Mouse (Mus musculus) gastrocnemius, adult 2 months (tissue): Measurements from ENCODE around the gene Ube4b. TPM values are rescaled to one million over a fixed set of nuclear protein-coding genes. Genes with fewer than 3 reads are reported as not detected.
"Not testable (repeated sequence)": the region's sequence is repeated elsewhere in the genome, so short reads cannot be mapped to it uniquely, and the experiment has no call there.

Experiments
- DNase-seq: peaks from one replicate; pipeline ENCODE4 v3.0.0; 2022
- H3K27ac ChIP-seq: fragments of 200-600 bp; 2 replicates; pipeline ENCODE4 v1.8.1; 2022; ENCODE audit warnings: mild to moderate bottlenecking
- H3K4me3 ChIP-seq: fragments of 200-600 bp; 2 replicates; pipeline ENCODE4 v1.8.1; 2022; ENCODE audit warnings: mild to moderate bottlenecking, moderate library complexity
- CTCF ChIP-seq: fragments of 200-600 bp; IDR thresholded peaks from 2 replicates; pipeline ENCODE4 v1.8.1; 2022; ENCODE audit warnings: antibody characterized with exemption, mild to moderate bottlenecking, moderate library complexity
- intact Hi-C: fragments of 180-260 bp; cut with DNase I; formaldehyde crosslinking; loops from one replicate; pipeline ENCODE4 v1.15.1; 2025
- total RNA-seq, 2 experiments: library from RNA; stranded (reverse); gene quantifications; 2 replicates each; pipeline ENCODE4 v1.2.3; 2021

Gene Ube4b
- total RNA-seq, 2 experiments from 2014 or later, result 31.1 to 35.9 TPM

GRCm38 (mm10) chr4:149454879-149455278 is 28.3 kb upstream of the Ube4b start, which contains the start of gene Rbp7:
Gene Rbp7 (minus strand): TSS chr4:149454978.
- no peak; the same call in 1 of the 2 replicates for TF ChIP-seq CTCF
- Histone ChIP-seq H3K4me3 (peak within 1 kb of the TSS; percentile 56), H3K27ac (peak within 1 kb of the TSS; percentile 55)
- DNase-seq, result peak; percentile 31
- intact Hi-C loops, result loop anchor here (5.0 kb wide), 2 partner anchors 32 to 87 kb away; partner anchors contain the start of genes Lzic and Nmnat1

GRCm38 (mm10) chr4:149454263-149454662 is 27.7 kb upstream of the Ube4b start:
- TF ChIP-seq CTCF, result no peak
- intact Hi-C loops, result loop anchor here (5.0 kb wide), 2 partner anchors 33 to 88 kb away; partner anchors contain the start of genes Lzic and Nmnat1
- peak; percentile 37 for DNase-seq
- peak overlapping the region; percentile 56 for H3K4me3 ChIP-seq
- peak overlapping the region; percentile 55 for H3K27ac ChIP-seq

GRCm38 (mm10) chr4:149453656-149454055 is 27.1 kb upstream of the Ube4b start:
- intact Hi-C loops, result loop anchor here (5.0 kb wide), 2 partner anchors 34 to 89 kb away; partner anchors contain the start of genes Lzic and Nmnat1
- Histone ChIP-seq H3K27ac (peak overlapping the region; percentile 55; the same call in 1 of the 2 replicates), H3K4me3 (peak overlapping the region; percentile 56)
- peak; percentile 69 for TF ChIP-seq CTCF
- DNase-seq, result peak; percentile 48

- Histone ChIP-seq H3K27ac (no peak overlapping the region), H3K4me3 (no peak overlapping the region)
- DNase-seq, result no peak
- TF ChIP-seq CTCF, result no peak
- intact Hi-C loops, result loop anchor here (5.0 kb wide), 2 partner anchors 37 to 92 kb away; partner anchors contain the start of genes Lzic and Nmnat1
Measured at GRCm38 (mm10) chr4:149450636-149451035, 24.1 kb upstream of the Ube4b start.

GRCm38 (mm10) chr4:149446309-149446708 is 19.8 kb upstream of the Ube4b start:
- no peak for TF ChIP-seq CTCF
- intact Hi-C loops, result no loop called here
- no peak overlapping the region for H3K4me3 ChIP-seq
- H3K27ac ChIP-seq, result peak overlapping the region; percentile 86; the same call in 1 of the 2 replicates
- no peak for DNase-seq

GRCm38 (mm10) chr4:149445868-149446267 is 19.3 kb upstream of the Ube4b start:
- peak overlapping the region; percentile 86 for H3K27ac ChIP-seq
- intact Hi-C loops, result loop anchor here (2.0 kb wide), 1 partner anchor 71 kb away; no protein-coding TSS in a partner anchor
- DNase-seq, result peak; percentile 57
- TF ChIP-seq CTCF, result no peak
- H3K4me3 ChIP-seq, result peak overlapping the region; percentile 72

GRCm38 (mm10) chr4:149444964-149445701 is 18.6 kb upstream of the Ube4b start:
- Histone ChIP-seq H3K27ac (peak overlapping the region; percentile 86), H3K4me3 (peak overlapping the region; percentile 72)
- TF ChIP-seq CTCF, result peak; percentile 89
- peak; percentile 95 for DNase-seq
- intact Hi-C loops, result loop anchor here (2.0 kb wide), 1 partner anchor 70 kb away; no protein-coding TSS in a partner anchor

GRCm38 (mm10) chr4:149444465-149444864 is 17.9 kb upstream of the Ube4b start:
- intact Hi-C loops, result loop anchor here (2.0 kb wide), 1 partner anchor 70 kb away; no protein-coding TSS in a partner anchor
- TF ChIP-seq CTCF, result no peak
- Histone ChIP-seq H3K4me3 (no peak overlapping the region), H3K27ac (peak overlapping the region; percentile 86; the same call in 1 of the 2 replicates)
- no peak for DNase-seq

GRCm38 (mm10) chr4:149442436-149442835 is 15.9 kb upstream of the Ube4b start:
- no peak for TF ChIP-seq CTCF
- Histone ChIP-seq H3K27ac (peak overlapping the region; percentile 28; the same call in 1 of the 2 replicates), H3K4me3 (no peak overlapping the region)
- intact Hi-C loops, result no loop called here
- peak; percentile 36 for DNase-seq

GRCm38 (mm10) chr4:149440576-149440975 is 14.0 kb upstream of the Ube4b start:
- no peak for TF ChIP-seq CTCF
- no peak for DNase-seq
- Histone ChIP-seq H3K27ac (no peak overlapping the region), H3K4me3 (no peak overlapping the region)
- intact Hi-C loops, result no loop called here

- intact Hi-C loops, DNase-seq, H3K4me3 ChIP-seq, H3K27ac ChIP-seq: not testable (repeated sequence)
Measured at GRCm38 (mm10) chr4:149431887-149432286, 5.3 kb upstream of the Ube4b start.

GRCm38 (mm10) chr4:149429592-149429991 is 3.0 kb upstream of the Ube4b start:
- H3K27ac ChIP-seq, result no peak overlapping the region
- no peak for TF ChIP-seq CTCF
- intact Hi-C loops, result no loop called here
- H3K4me3 ChIP-seq, result no peak overlapping the region
- no peak for DNase-seq

GRCm38 (mm10) chr4:149425801-149426292 is 702 bp downstream of the Ube4b start:
- no peak for TF ChIP-seq CTCF
- intact Hi-C loops, result no loop called here
- peak; percentile 59 for DNase-seq
- H3K4me3 ChIP-seq, result peak overlapping the region; percentile 99
- H3K27ac ChIP-seq, result peak overlapping the region; percentile 99
